Mouse (Mus musculus): ENCODE measurements around the gene Spaca7. TPM values are rescaled to one million over a fixed set of nuclear protein-coding genes. Genes with fewer than 3 reads are reported as not detected.

Gene Spaca7
- polyA plus RNA-seq, 1 experiment from 2014 or later = not detected

GRCm38 (mm10) chr8:12548255-12548654 lies 24.6 kb upstream of the Spaca7 start:
- H3K27ac ChIP-seq (ENCODE audit: low read depth, low read length) = no peak overlapping the region
- peaks cover 16% of the 10 kb centered on the region for H3K27me3 ChIP-seq (ENCODE audit: control insufficient read depth, insufficient read depth, low read length)
- H3K4me3 ChIP-seq (ENCODE audit: low read depth, low read length) = no peak overlapping the region
- no peak overlapping the region for H3K9ac ChIP-seq (ENCODE audit: low read depth, low read length)
- no peaks in the 10 kb centered on the region for H3K36me3 ChIP-seq (ENCODE audit: control insufficient read depth, insufficient read depth, low read length)
- 22% methylated on average over 15 of the region's 15 CpGs for WGBS (ENCODE audit: insufficient replicate concordance)
- H3K4me1 ChIP-seq (ENCODE audit: control insufficient read depth, insufficient read depth, low read length) = no peaks in the 10 kb centered on the region
- no peak overlapping the region for H3K4me2 ChIP-seq
- no peaks in the 10 kb centered on the region; the same call in 1 of the 2 replicates for H3K9me3 ChIP-seq (replicated peaks; ENCODE audit: control insufficient read depth, low read length)
- ATAC-seq (replicated peaks; ENCODE audit: insufficient number of reproducible peaks, low FRiP score, low TSS enrichment) = no peak

GRCm38 (mm10) chr8:12548680-12549079 lies 24.1 kb upstream of the Spaca7 start:
- Histone ChIP-seq H3K27me3 (ENCODE audit: control insufficient read depth, insufficient read depth, low read length) (peaks cover 16% of the 10 kb centered on the region), H3K9ac (ENCODE audit: low read depth, low read length) (no peak overlapping the region), H3K4me2 (no peak overlapping the region), H3K4me3 (ENCODE audit: low read depth, low read length) (no peak overlapping the region), H3K4me1 (ENCODE audit: control insufficient read depth, insufficient read depth, low read length) (no peaks in the 10 kb centered on the region), H3K27ac (ENCODE audit: low read depth, low read length) (no peak overlapping the region), H3K9me3 (replicated peaks; ENCODE audit: control insufficient read depth, low read length) (no peaks in the 10 kb centered on the region; the same call in 1 of the 2 replicates), H3K36me3 (ENCODE audit: control insufficient read depth, insufficient read depth, low read length) (no peaks in the 10 kb centered on the region)
- no peak for ATAC-seq (replicated peaks; ENCODE audit: insufficient number of reproducible peaks, low FRiP score, low TSS enrichment)
- WGBS (ENCODE audit: insufficient replicate concordance) = 59% methylated on average over 5 of the region's 5 CpGs

- peaks cover 5% of the 10 kb centered on the region for H3K27me3 ChIP-seq (ENCODE audit: control insufficient read depth, insufficient read depth, low read length)
- no peak for ATAC-seq (replicated peaks; ENCODE audit: insufficient number of reproducible peaks, low FRiP score, low TSS enrichment)
- H3K4me3 ChIP-seq (ENCODE audit: low read depth, low read length) = no peak overlapping the region
- H3K9ac ChIP-seq (ENCODE audit: low read depth, low read length) = no peak overlapping the region
- 62% methylated on average over 15 of the region's 15 CpGs for WGBS (ENCODE audit: insufficient replicate concordance)
- no peaks in the 10 kb centered on the region for H3K36me3 ChIP-seq (ENCODE audit: control insufficient read depth, insufficient read depth, low read length)
- H3K9me3 ChIP-seq (replicated peaks; ENCODE audit: control insufficient read depth, low read length) = no peaks in the 10 kb centered on the region; the same call in 1 of the 2 replicates
- no peaks in the 10 kb centered on the region for H3K4me1 ChIP-seq (ENCODE audit: control insufficient read depth, insufficient read depth, low read length)
- no peak overlapping the region for H3K4me2 ChIP-seq
- H3K27ac ChIP-seq (ENCODE audit: low read depth, low read length) = no peak overlapping the region
These were observed 17.2 kb upstream of the Spaca7 start for GRCm38 (mm10) chr8:12555515-12556145.

- Histone ChIP-seq H3K27me3 (ENCODE audit: control insufficient read depth, insufficient read depth, low read length) (peaks cover 30% of the 10 kb centered on the region), H3K36me3 (ENCODE audit: control insufficient read depth, insufficient read depth, low read length) (no peaks in the 10 kb centered on the region), H3K27ac (ENCODE audit: low read depth, low read length) (no peak overlapping the region), H3K4me1 (ENCODE audit: control insufficient read depth, insufficient read depth, low read length) (no peaks in the 10 kb centered on the region), H3K9me3 (replicated peaks; ENCODE audit: control insufficient read depth, low read length) (no peaks in the 10 kb centered on the region), H3K9ac (ENCODE audit: low read depth, low read length) (no peak overlapping the region), H3K4me3 (ENCODE audit: low read depth, low read length) (no peak overlapping the region), H3K4me2 (no peak overlapping the region)
- no peak for ATAC-seq (replicated peaks; ENCODE audit: insufficient number of reproducible peaks, low FRiP score, low TSS enrichment)
- WGBS (ENCODE audit: insufficient replicate concordance) = 79% methylated on average over 3 of the region's 3 CpGs
These were observed 14.0 kb upstream of the Spaca7 start for GRCm38 (mm10) chr8:12558786-12559185.

GRCm38 (mm10) chr8:12561403-12561960 lies 11.3 kb upstream of the Spaca7 start:
- Histone ChIP-seq H3K36me3 (ENCODE audit: control insufficient read depth, insufficient read depth, low read length) (no peaks in the 10 kb centered on the region), H3K4me2 (no peak overlapping the region), H3K9ac (ENCODE audit: low read depth, low read length) (no peak overlapping the region), H3K4me3 (ENCODE audit: low read depth, low read length) (no peak overlapping the region), H3K4me1 (ENCODE audit: control insufficient read depth, insufficient read depth, low read length) (no peaks in the 10 kb centered on the region), H3K27ac (ENCODE audit: low read depth, low read length) (no peak overlapping the region), H3K9me3 (replicated peaks; ENCODE audit: control insufficient read depth, low read length) (no peaks in the 10 kb centered on the region), H3K27me3 (ENCODE audit: control insufficient read depth, insufficient read depth, low read length) (peaks cover 31% of the 10 kb centered on the region)
- WGBS (ENCODE audit: insufficient replicate concordance) = 18% methylated on average over 11 of the region's 11 CpGs
- ATAC-seq (replicated peaks; ENCODE audit: insufficient number of reproducible peaks, low FRiP score, low TSS enrichment) = no peak

- H3K4me3 ChIP-seq (ENCODE audit: low read depth, low read length) = no peak overlapping the region
- no peaks in the 10 kb centered on the region for H3K36me3 ChIP-seq (ENCODE audit: control insufficient read depth, insufficient read depth, low read length)
- peaks cover 34% of the 10 kb centered on the region for H3K27me3 ChIP-seq (ENCODE audit: control insufficient read depth, insufficient read depth, low read length)
- ATAC-seq (replicated peaks; ENCODE audit: insufficient number of reproducible peaks, low FRiP score, low TSS enrichment) = no peak
- H3K9ac ChIP-seq (ENCODE audit: low read depth, low read length) = no peak overlapping the region
- no peaks in the 10 kb centered on the region for H3K4me1 ChIP-seq (ENCODE audit: control insufficient read depth, insufficient read depth, low read length)
- no peak overlapping the region for H3K27ac ChIP-seq (ENCODE audit: low read depth, low read length)
- 5% methylated on average over 4 of the region's 4 CpGs for WGBS (ENCODE audit: insufficient replicate concordance)
- H3K9me3 ChIP-seq (replicated peaks; ENCODE audit: control insufficient read depth, low read length) = no peaks in the 10 kb centered on the region
- H3K4me2 ChIP-seq = no peak overlapping the region
These were observed 8.5 kb upstream of the Spaca7 start for GRCm38 (mm10) chr8:12564307-12564706.

- H3K27ac ChIP-seq (ENCODE audit: low read depth, low read length) = no peak overlapping the region
- no peaks in the 10 kb centered on the region for H3K36me3 ChIP-seq (ENCODE audit: control insufficient read depth, insufficient read depth, low read length)
- no peaks in the 10 kb centered on the region for H3K9me3 ChIP-seq (replicated peaks; ENCODE audit: control insufficient read depth, low read length)
- H3K27me3 ChIP-seq (ENCODE audit: control insufficient read depth, insufficient read depth, low read length) = peaks cover 34% of the 10 kb centered on the region
- 59% methylated on average over 10 of the region's 10 CpGs for WGBS (ENCODE audit: insufficient replicate concordance)
- H3K4me2 ChIP-seq = no peak overlapping the region
- H3K4me1 ChIP-seq (ENCODE audit: control insufficient read depth, insufficient read depth, low read length) = no peaks in the 10 kb centered on the region
- no peak overlapping the region for H3K4me3 ChIP-seq (ENCODE audit: low read depth, low read length)
- ATAC-seq (replicated peaks; ENCODE audit: insufficient number of reproducible peaks, low FRiP score, low TSS enrichment) = no peak
- H3K9ac ChIP-seq (ENCODE audit: low read depth, low read length) = no peak overlapping the region
These were observed 7.3 kb upstream of the Spaca7 start for GRCm38 (mm10) chr8:12565488-12565887.

- H3K9me3 ChIP-seq (replicated peaks; ENCODE audit: control insufficient read depth, low read length) = no peaks in the 10 kb centered on the region
- H3K36me3 ChIP-seq (ENCODE audit: control insufficient read depth, insufficient read depth, low read length) = no peaks in the 10 kb centered on the region
- no peak overlapping the region for H3K9ac ChIP-seq (ENCODE audit: low read depth, low read length)
- WGBS (ENCODE audit: insufficient replicate concordance) = 52% methylated on average over 7 of the region's 7 CpGs
- H3K4me1 ChIP-seq (ENCODE audit: control insufficient read depth, insufficient read depth, low read length) = no peaks in the 10 kb centered on the region
- ATAC-seq (replicated peaks; ENCODE audit: insufficient number of reproducible peaks, low FRiP score, low TSS enrichment) = no peak
- peaks cover 27% of the 10 kb centered on the region for H3K27me3 ChIP-seq (ENCODE audit: control insufficient read depth, insufficient read depth, low read length)
- H3K27ac ChIP-seq (ENCODE audit: low read depth, low read length) = no peak overlapping the region
- no peak overlapping the region for H3K4me2 ChIP-seq
- H3K4me3 ChIP-seq (ENCODE audit: low read depth, low read length) = no peak overlapping the region
These were observed 6.3 kb upstream of the Spaca7 start for GRCm38 (mm10) chr8:12566509-12566908.

- ATAC-seq (replicated peaks; ENCODE audit: insufficient number of reproducible peaks, low FRiP score, low TSS enrichment) = no peak
- Histone ChIP-seq H3K36me3 (ENCODE audit: control insufficient read depth, insufficient read depth, low read length) (no peaks in the 10 kb centered on the region), H3K4me3 (ENCODE audit: low read depth, low read length) (no peak overlapping the region), H3K9ac (ENCODE audit: low read depth, low read length) (no peak overlapping the region), H3K4me2 (no peak overlapping the region), H3K4me1 (ENCODE audit: control insufficient read depth, insufficient read depth, low read length) (no peaks in the 10 kb centered on the region), H3K27me3 (ENCODE audit: control insufficient read depth, insufficient read depth, low read length) (peaks cover 9% of the 10 kb centered on the region; the same call in 1 of the 2 replicates), H3K9me3 (replicated peaks; ENCODE audit: control insufficient read depth, low read length) (no peaks in the 10 kb centered on the region), H3K27ac (ENCODE audit: low read depth, low read length) (no peak overlapping the region)
- WGBS (ENCODE audit: insufficient replicate concordance) = 59% methylated on average over 5 of the region's 5 CpGs
These were observed 3.2 kb downstream of the Spaca7 start for GRCm38 (mm10) chr8:12576003-12576402.

Measured in heart, embryonic 11.5 days (tissue).